Comparison of ENCODE assay signal across 7 mouse cellular contexts in genomic region chr5:31571023-31571608, GRCm38 (mm10). TPM values are rescaled to one million over a fixed set of nuclear protein-coding genes. Genes with fewer than 3 reads are reported as not detected.
DNase-seq lines count a peak whose midpoint lies in the region; ATAC-seq and TF ChIP-seq lines count a peak whose summit lies in the region.

No protein-coding gene starts in this region.

- peak overlapping the region; percentile 44 for H3K9ac ChIP-seq in MEL (ENCODE audit: control insufficient read depth, low read depth, low read length, poor library complexity, severe bottlenecking)
- H3K9ac ChIP-seq in hindbrain, embryonic 15.5 days: 0 out of 2 replicates have a peak overlapping the region, but pooled peaks have one; percentile 9
- H3K9ac ChIP-seq in stomach, postnatal 0 days (ENCODE audit: low read length): peak overlapping the region; percentile 31

- no peak for ATAC-seq in hindbrain, embryonic 15.5 days (ENCODE audit: low FRiP score, low read depth)
- ATAC-seq in megakaryocyte-erythroid progenitor cell, adult 5-6 weeks (replicated peaks; ENCODE audit: low FRiP score, low TSS enrichment, poor library complexity, severe bottlenecking): peak; percentile 26; the same call in 1 of the 2 replicates
- ATAC-seq in stomach, postnatal 0 days (ENCODE audit: low FRiP score, low TSS enrichment): peak; percentile 53

- H3K4me2 ChIP-seq in hindbrain, embryonic 15.5 days: peak overlapping the region; percentile 42
- H3K4me2 ChIP-seq in stomach, postnatal 0 days (replicated peaks; ENCODE audit: low read depth): peak overlapping the region; percentile 42

- peaks cover 0 to 17% of the 10 kb centered on the region in 2 experiments; a peak in 2 of 4 replicates for H3K36me3 ChIP-seq in MEL (ENCODE audit: control insufficient read depth in 1 of 2, insufficient read depth in 2 of 2, low read length in 2 of 2)
- no peaks in the 10 kb centered on the region for H3K36me3 ChIP-seq in hindbrain, embryonic 15.5 days
- H3K36me3 ChIP-seq in stomach, postnatal 0 days (ENCODE audit: control insufficient read depth, insufficient read depth, low read length): no peaks in the 10 kb centered on the region

- H3K27ac ChIP-seq in MEL (ENCODE audit: control insufficient read depth, low read depth, low read length): no peak overlapping the region
- peak overlapping the region; percentile 96 for H3K27ac ChIP-seq in bone marrow macrophage, adult 2 months (ENCODE audit: insufficient read depth, low read depth, low read length)
- H3K27ac ChIP-seq in gastrocnemius, adult 2 months: peak overlapping the region; percentile 90
- H3K27ac ChIP-seq in hindbrain, embryonic 15.5 days (replicated peaks): no peak overlapping the region
- peak overlapping the region; percentile 56 for H3K27ac ChIP-seq in stomach, postnatal 0 days (replicated peaks)

- intact Hi-C loops in gastrocnemius, adult 2 months (cut with DNase I): no loop called here
- intact Hi-C loops in left cerebral cortex, postnatal 4 days (cut with DNase I): no loop called here

- TF ChIP-seq POLR2A in MEL (IDR thresholded peaks at IDR 0.05; ENCODE audit: control insufficient read depth in 1 of 2, insufficient read depth in 1 of 2, low read depth in 1 of 2, low read length in 2 of 2, poor library complexity in 1 of 2): no peak
- no peak for TF ChIP-seq POLR2A in bone marrow macrophage, adult 2 months (IDR thresholded peaks at IDR 0.05; ENCODE audit: borderline replicate concordance, low read depth, low read length)

- H3K27me3 ChIP-seq in MEL (ENCODE audit: control insufficient read depth in 1 of 2, insufficient read depth in 2 of 2, low read length in 2 of 2): no peaks in the 10 kb centered on the region
- no peaks in the 10 kb centered on the region for H3K27me3 ChIP-seq in hindbrain, embryonic 15.5 days
- H3K27me3 ChIP-seq in stomach, postnatal 0 days (ENCODE audit: control insufficient read depth, insufficient read depth, low read length): no peaks in the 10 kb centered on the region

- TF ChIP-seq EP300 in MEL (IDR thresholded peaks at IDR 0.05; ENCODE audit: low read depth in 1 of 2, low read length in 2 of 2): peak; percentile 32 to 71; a peak in 3 of 4 replicates
- peak; percentile 60 for TF ChIP-seq EP300 in stomach, postnatal 0 days (optimal IDR thresholded peaks at IDR 0.05)

- no peaks in the 10 kb centered on the region for H3K9me3 ChIP-seq in MEL (replicated peaks; ENCODE audit: insufficient read depth, low read length)
- no peaks in the 10 kb centered on the region for H3K9me3 ChIP-seq in hindbrain, embryonic 15.5 days
- H3K9me3 ChIP-seq in stomach, postnatal 0 days (ENCODE audit: control insufficient read depth, low read length): no peaks in the 10 kb centered on the region

- no peak for TF ChIP-seq RAD21 in MEL (IDR thresholded peaks at IDR 0.05; ENCODE audit: low read depth, low read length)

- peaks cover 0 to 18% of the 10 kb centered on the region in 2 experiments; a peak in 3 of 4 replicates for H3K4me1 ChIP-seq in MEL (ENCODE audit: control insufficient read depth in 1 of 2, insufficient read depth in 2 of 2, low read length in 2 of 2)
- peaks cover 56% of the 10 kb centered on the region for H3K4me1 ChIP-seq in bone marrow macrophage, adult 2 months (ENCODE audit: control insufficient read depth, insufficient read depth, low read length)
- H3K4me1 ChIP-seq in hindbrain, embryonic 15.5 days (replicated peaks): peaks cover 7% of the 10 kb centered on the region
- H3K4me1 ChIP-seq in stomach, postnatal 0 days (replicated peaks; ENCODE audit: control insufficient read depth, insufficient read depth): no peaks in the 10 kb centered on the region

- no peak for TF ChIP-seq CTCF in MEL (IDR thresholded peaks at IDR 0.05 in 2 of 3, conservative IDR thresholded peaks at IDR 0.05 in 1 of 3; ENCODE audit: control insufficient read depth in 1 of 3, insufficient read depth in 1 of 3, low read depth in 2 of 3, low read length in 3 of 3, poor library complexity in 1 of 3, severe bottlenecking in 1 of 3)
- no peak for TF ChIP-seq CTCF in bone marrow macrophage, adult 2 months (IDR thresholded peaks at IDR 0.05; ENCODE audit: low read depth, low read length)
- TF ChIP-seq CTCF in gastrocnemius, adult 2 months (IDR thresholded peaks at IDR 0.05): no peak
- no peak for TF ChIP-seq CTCF in stomach, postnatal 0 days (IDR thresholded peaks at IDR 0.05; ENCODE audit: low read depth)

- DNase-seq in MEL (ENCODE audit: low read depth, low spot score): peak; percentile 92
- DNase-seq in gastrocnemius, adult 2 months: peak; percentile 80
- peak; percentile 13 for DNase-seq in left cerebral cortex, postnatal 4 days
- peak; percentile 33 for DNase-seq in stomach, postnatal 0 days (ENCODE audit: low spot score)

- H3K4me3 ChIP-seq in MEL (ENCODE audit: control insufficient read depth in 1 of 2, insufficient read depth in 1 of 2, low read depth in 2 of 2, low read length in 2 of 2): peak overlapping the region in 1 of 2 experiments; percentile 36; a peak in 2 of 4 replicates
- H3K4me3 ChIP-seq in bone marrow macrophage, adult 2 months (ENCODE audit: insufficient read depth, low read length): peak overlapping the region; percentile 48
- H3K4me3 ChIP-seq in gastrocnemius, adult 2 months: peak overlapping the region; percentile 68
- 0 out of 2 replicates have a peak overlapping the region, but pooled peaks have one; percentile 1 for H3K4me3 ChIP-seq in hindbrain, embryonic 15.5 days
- H3K4me3 ChIP-seq in stomach, postnatal 0 days (ENCODE audit: low read depth, low read length): no peak overlapping the region

- WGBS in hindbrain, embryonic 15.5 days: 15% methylated on average over 20 of the region's 20 CpGs
- WGBS in stomach, postnatal 0 days: 18% methylated on average over 20 of the region's 20 CpGs

- no peaks in the 10 kb centered on the region for H3K79me2 ChIP-seq in MEL (ENCODE audit: control insufficient read depth, insufficient read depth, low read length, poor library complexity)

TF ChIP-seq in MEL, 35 proteins besides CTCF, POLR2A, EP300 and RAD21:
- TF ChIP-seq SIN3A (IDR thresholded peaks at IDR 0.05; ENCODE audit: low read length): peak; percentile 47; the same call in 1 of the 2 replicates
- TF ChIP-seq BHLHE40 (IDR thresholded peaks at IDR 0.05; ENCODE audit: borderline replicate concordance, low read depth, low read length): no peak
- no peak for TF ChIP-seq MXI1 (IDR thresholded peaks at IDR 0.05; ENCODE audit: low read depth, low read length)
- no peak; the same call in 1 of the 2 replicates for TF ChIP-seq MAX (IDR thresholded peaks at IDR 0.05; ENCODE audit: low read length)
- peak; percentile 88; the same call in 1 of the 2 replicates for TF ChIP-seq UBTF (IDR thresholded peaks at IDR 0.05; ENCODE audit: borderline replicate concordance, insufficient read depth, low read depth, low read length)
- peak; percentile 93 for TF ChIP-seq MAZ (IDR thresholded peaks at IDR 0.05; ENCODE audit: low read depth, low read length)
- TF ChIP-seq RCOR1 (IDR thresholded peaks at IDR 0.05; ENCODE audit: low read depth, low read length): peak; percentile 79
- no peak for TF ChIP-seq POLR2AphosphoS5 (IDR thresholded peaks at IDR 0.05; ENCODE audit: borderline replicate concordance, low read depth, low read length)
- TF ChIP-seq TBP (IDR thresholded peaks at IDR 0.05; ENCODE audit: low read depth, low read length): peak; percentile 65; the same call in 1 of the 2 replicates
- no peak for TF ChIP-seq CHD2 (IDR thresholded peaks at IDR 0.05; ENCODE audit: low read length)

RNA-seq across cellular contexts. Expression of gene Mrpl33, which starts 25.6 kb away (rescaled TPM):
- 239 and 249 TPM in 2 replicates for total RNA-seq in MEL (2012; rRNA removed)
- 100 to 1,000 TPM in 1 of 2 experiments, not detected in 1; 158 TPM for polyA plus RNA-seq in MEL (2012; ENCODE audit: insufficient read depth in 1 of 2, insufficient read length in 2 of 2, low read depth in 1 of 2, low replicate concordance in 2 of 2, missing spikeins in 1 of 2)
- 131 and 193 TPM in 2 replicates for polyA plus RNA-seq in bone marrow macrophage, adult 2 months (2012; ENCODE audit: insufficient read depth, insufficient read length, missing spikeins)
- total RNA-seq in gastrocnemius, adult 2 months (2021): 100 to 1,000 TPM; 221 to 296 TPM
- 213 and 230 TPM in 2 replicates for polyA plus RNA-seq in hindbrain, embryonic 15.5 days (2015; fragmentation: Nextera tagmentation; extraction: Ambion mirVana)
- total RNA-seq in left cerebral cortex, postnatal 4 days (2021): 100 to 1,000 TPM; 116 to 121 TPM
- total RNA-seq in megakaryocyte-erythroid progenitor cell, adult 5-6 weeks (2014; fragmentation: Nextera tagmentation): 290 and 320 TPM in 2 replicates
- 93.4 and 153 TPM in 2 replicates for total RNA-seq in megakaryocyte-erythroid progenitor cell, adult 5-6 weeks (2017)
- polyA plus RNA-seq in stomach, postnatal 0 days (2015; fragmentation: Nextera tagmentation; extraction: Ambion mirVana): 359 and 382 TPM in 2 replicates

RNA-seq across cellular contexts. Expression of gene Supt7l, which starts 43.5 kb away (rescaled TPM):
- 15.9 and 19.3 TPM in 2 replicates for total RNA-seq in MEL (2012; rRNA removed)
- polyA plus RNA-seq in MEL (2012; ENCODE audit: insufficient read depth in 1 of 2, insufficient read length in 2 of 2, low read depth in 1 of 2, low replicate concordance in 2 of 2, missing spikeins in 1 of 2): 10 to 100 TPM in 1 of 2 experiments, not detected in 1; 23.6 TPM
- 16.2 and 17.9 TPM in 2 replicates for polyA plus RNA-seq in bone marrow macrophage, adult 2 months (2012; ENCODE audit: insufficient read depth, insufficient read length, missing spikeins)
- 10 to 100 TPM in 1 of 2 experiments, 1 to 10 TPM in 1; 9.6 to 12.5 TPM for total RNA-seq in gastrocnemius, adult 2 months (2021)
- 24.4 and 25.9 TPM in 2 replicates for polyA plus RNA-seq in hindbrain, embryonic 15.5 days (2015; fragmentation: Nextera tagmentation; extraction: Ambion mirVana)
- total RNA-seq in left cerebral cortex, postnatal 4 days (2021): 10 to 100 TPM; 17.6 to 17.9 TPM
- total RNA-seq in megakaryocyte-erythroid progenitor cell, adult 5-6 weeks (2014; fragmentation: Nextera tagmentation): 18.2 and 23.9 TPM in 2 replicates
- 18.8 and 29.6 TPM in 2 replicates for total RNA-seq in megakaryocyte-erythroid progenitor cell, adult 5-6 weeks (2017)
- 8.4 and 9.1 TPM in 2 replicates for polyA plus RNA-seq in stomach, postnatal 0 days (2015; fragmentation: Nextera tagmentation; extraction: Ambion mirVana)

RNA-seq across cellular contexts. Expression of gene Slc4a1ap, which starts 44.3 kb away (rescaled TPM):
- total RNA-seq in MEL (2012; rRNA removed): 37.6 and 41.7 TPM in 2 replicates
- polyA plus RNA-seq in MEL (2012; ENCODE audit: insufficient read depth in 1 of 2, insufficient read length in 2 of 2, low read depth in 1 of 2, low replicate concordance in 2 of 2, missing spikeins in 1 of 2): 100 to 1,000 TPM in 1 of 2 experiments, 10 to 100 TPM in 1; 41.6 to 523 TPM
- 37.2 and 44.5 TPM in 2 replicates for polyA plus RNA-seq in bone marrow macrophage, adult 2 months (2012; ENCODE audit: insufficient read depth, insufficient read length, missing spikeins)
- total RNA-seq in gastrocnemius, adult 2 months (2021): 10 to 100 TPM; 20.5 to 25.7 TPM
- polyA plus RNA-seq in hindbrain, embryonic 15.5 days (2015; fragmentation: Nextera tagmentation; extraction: Ambion mirVana): 31.8 and 32.0 TPM in 2 replicates
- 10 to 100 TPM; 41.5 to 48.7 TPM for total RNA-seq in left cerebral cortex, postnatal 4 days (2021)
- 61.9 and 72.9 TPM in 2 replicates for total RNA-seq in megakaryocyte-erythroid progenitor cell, adult 5-6 weeks (2014; fragmentation: Nextera tagmentation)
- 41.4 and 59.8 TPM in 2 replicates for total RNA-seq in megakaryocyte-erythroid progenitor cell, adult 5-6 weeks (2017)
- 13.9 and 15.2 TPM in 2 replicates for polyA plus RNA-seq in stomach, postnatal 0 days (2015; fragmentation: Nextera tagmentation; extraction: Ambion mirVana)

Comparison
In these comparisons a context has a peak if more than half of its experiments do, and no peak if none do; other contexts are left out.
1. DNase-seq: peak in every context shown above with its lines; median percentile 92 in MEL; 80 in gastrocnemius, adult 2 months; 33 in stomach, postnatal 0 days; 13 in left cerebral cortex, postnatal 4 days.
2. H3K27ac ChIP-seq: peak in bone marrow macrophage, adult 2 months (single experiment), gastrocnemius, adult 2 months (single experiment) and stomach, postnatal 0 days (single experiment); none in MEL (single experiment) and hindbrain, embryonic 15.5 days (single experiment).
3. Peak in every context shown above with its lines, with median percentiles within 50 percentile points of each other: H3K9ac ChIP-seq.